Mouse (Mus musculus): ENCODE results near the gene Tent4a. TPM values are rescaled to one million over a fixed set of nuclear protein-coding genes. Genes with fewer than 3 reads are reported as not detected.

Gene Tent4a
- polyA plus RNA-seq, 1 experiment from 2014 or later = 6.2 TPM

DNA sequence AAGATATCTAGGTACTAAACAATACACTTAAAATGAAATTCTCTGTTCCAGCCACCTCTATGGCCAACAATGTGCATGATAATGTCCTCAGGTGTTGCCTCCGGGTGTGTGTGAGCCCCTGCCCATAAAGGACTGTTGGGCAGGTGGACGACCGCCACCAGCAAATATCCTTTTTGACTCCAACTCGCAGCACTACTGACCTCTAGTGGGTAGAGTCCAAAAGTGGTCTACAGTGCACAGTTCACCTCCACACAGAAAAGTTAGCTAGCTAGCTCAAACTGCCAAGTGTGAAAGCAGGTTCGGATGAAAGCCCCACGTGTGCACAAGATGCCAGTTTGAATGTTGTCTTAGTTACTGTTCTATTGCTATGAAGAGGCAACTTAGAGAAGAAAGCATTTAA, 49.1 kb downstream of the Tent4a start:
- ATAC-seq (replicated peaks; ENCODE audit: low FRiP score) (0 out of 2 replicates have a peak, but pooled peaks have one; percentile 37), DNase-seq (ENCODE audit: low spot score) (no peak)
- H3K36me3 ChIP-seq (ENCODE audit: control insufficient read depth, insufficient read depth, low read length) = no peaks in the 10 kb centered on the region
- peaks cover 65% of the 10 kb centered on the region for H3K27me3 ChIP-seq (replicated peaks; ENCODE audit: control insufficient read depth, insufficient read depth, low read length)
- H3K27ac ChIP-seq (ENCODE audit: low read depth, low read length) = no peak overlapping the region
- H3K4me1 ChIP-seq (replicated peaks; ENCODE audit: control insufficient read depth, insufficient read depth, low read length) = 0 out of 2 replicates have a peak, but pooled peaks cover 3% of the 10 kb centered on the region
- no peak overlapping the region for H3K9ac ChIP-seq (ENCODE audit: low read depth, low read length)
- H3K4me3 ChIP-seq (ENCODE audit: low read depth, low read length) = no peak overlapping the region
- no peak overlapping the region for H3K4me2 ChIP-seq
- 20% methylated on average over 6 of the region's 6 CpGs for WGBS
- H3K9me3 ChIP-seq (ENCODE audit: control insufficient read depth, low read length) = no peaks in the 10 kb centered on the region

DNA sequence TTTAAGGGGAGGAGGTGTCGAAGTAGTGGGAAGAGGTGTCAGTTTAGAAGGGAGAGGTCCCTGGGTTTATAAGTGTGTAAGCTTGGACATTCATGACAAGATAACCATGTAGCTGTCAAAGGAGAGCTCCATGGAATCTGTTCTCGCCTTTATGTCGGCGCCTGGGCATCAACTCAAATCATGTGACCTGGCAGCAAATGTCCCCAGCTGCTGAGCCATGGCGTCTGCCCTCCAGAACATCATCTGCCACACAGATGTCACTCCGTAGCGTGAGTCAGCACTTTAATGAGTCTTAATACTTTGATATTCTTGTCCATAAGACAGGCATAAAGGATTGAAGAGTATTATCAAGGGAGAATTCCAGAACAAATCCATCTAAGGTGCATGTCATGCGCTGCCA, 51.7 kb downstream of the Tent4a start:
- H3K4me1 ChIP-seq (replicated peaks; ENCODE audit: control insufficient read depth, insufficient read depth, low read length) = no peaks in the 10 kb centered on the region
- no peaks in the 10 kb centered on the region for H3K9me3 ChIP-seq (ENCODE audit: control insufficient read depth, low read length)
- no peaks in the 10 kb centered on the region for H3K36me3 ChIP-seq (ENCODE audit: control insufficient read depth, insufficient read depth, low read length)
- WGBS = 47% methylated on average over 8 of the region's 8 CpGs
- ATAC-seq (replicated peaks; ENCODE audit: low FRiP score) (no peak), DNase-seq (ENCODE audit: low spot score) (no peak)
- H3K9ac ChIP-seq (ENCODE audit: low read depth, low read length) = no peak overlapping the region
- no peak overlapping the region for H3K4me2 ChIP-seq
- peaks cover 53% of the 10 kb centered on the region for H3K27me3 ChIP-seq (replicated peaks; ENCODE audit: control insufficient read depth, insufficient read depth, low read length)
- H3K27ac ChIP-seq (ENCODE audit: low read depth, low read length) = no peak overlapping the region
- H3K4me3 ChIP-seq (ENCODE audit: low read depth, low read length) = no peak overlapping the region

DNA sequence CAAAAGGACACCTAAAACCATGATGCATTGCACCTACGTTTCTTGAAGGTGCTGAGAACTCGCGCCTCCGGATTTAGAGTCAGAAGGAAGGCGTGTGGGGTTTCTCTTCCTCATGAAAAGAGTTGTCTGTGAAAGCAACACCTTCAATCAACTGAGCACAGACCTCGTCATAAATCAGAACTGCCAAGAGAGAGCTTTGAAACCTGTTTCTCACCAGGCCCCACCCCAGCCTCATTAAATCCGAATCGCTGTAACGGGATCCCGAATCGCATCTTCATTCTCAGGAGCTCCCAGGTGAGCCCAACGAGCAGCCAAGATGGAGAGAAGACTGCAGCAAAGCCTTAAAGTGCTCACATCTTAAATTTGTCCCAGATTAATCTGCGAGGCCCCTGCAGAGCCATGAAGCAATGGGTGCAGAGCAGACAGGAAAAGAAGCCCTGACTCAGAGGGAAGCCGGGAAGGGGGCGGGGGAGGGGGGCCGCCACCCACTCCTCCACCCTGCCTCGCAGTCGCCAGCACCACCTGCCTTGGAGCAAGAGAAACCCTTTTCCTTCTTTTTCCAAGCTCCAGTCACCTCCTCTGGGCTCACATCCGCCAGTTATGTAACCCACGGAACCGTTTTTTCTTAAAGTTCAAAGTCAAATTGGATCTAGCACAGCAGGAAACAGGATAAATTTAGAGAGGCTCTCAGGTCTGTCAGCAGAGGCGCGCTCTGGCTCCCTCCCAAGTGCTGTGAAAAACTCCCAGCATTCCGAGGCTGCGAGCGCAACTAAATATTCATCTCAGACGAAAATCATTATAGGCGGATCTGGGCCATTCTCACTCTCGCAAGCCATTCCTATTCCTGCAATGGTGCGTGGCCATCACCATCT, 52.5 kb downstream of the Tent4a start:
- Histone ChIP-seq H3K4me2 (peak overlapping the region; percentile 57), H3K9me3 (ENCODE audit: control insufficient read depth, low read length) (no peaks in the 10 kb centered on the region), H3K27ac (ENCODE audit: low read depth, low read length) (no peak overlapping the region), H3K36me3 (ENCODE audit: control insufficient read depth, insufficient read depth, low read length) (no peaks in the 10 kb centered on the region), H3K27me3 (replicated peaks; ENCODE audit: control insufficient read depth, insufficient read depth, low read length) (peaks cover 45% of the 10 kb centered on the region), H3K9ac (ENCODE audit: low read depth, low read length) (no peak overlapping the region), H3K4me3 (ENCODE audit: low read depth, low read length) (peak overlapping the region; percentile 23; the same call in 1 of the 2 replicates), H3K4me1 (replicated peaks; ENCODE audit: control insufficient read depth, insufficient read depth, low read length) (no peaks in the 10 kb centered on the region)
- ATAC-seq (replicated peaks; ENCODE audit: low FRiP score) = no peak
- no peak for DNase-seq (ENCODE audit: low spot score)
- WGBS = 5% methylated on average over 30 of the region's 30 CpGs

DNA sequence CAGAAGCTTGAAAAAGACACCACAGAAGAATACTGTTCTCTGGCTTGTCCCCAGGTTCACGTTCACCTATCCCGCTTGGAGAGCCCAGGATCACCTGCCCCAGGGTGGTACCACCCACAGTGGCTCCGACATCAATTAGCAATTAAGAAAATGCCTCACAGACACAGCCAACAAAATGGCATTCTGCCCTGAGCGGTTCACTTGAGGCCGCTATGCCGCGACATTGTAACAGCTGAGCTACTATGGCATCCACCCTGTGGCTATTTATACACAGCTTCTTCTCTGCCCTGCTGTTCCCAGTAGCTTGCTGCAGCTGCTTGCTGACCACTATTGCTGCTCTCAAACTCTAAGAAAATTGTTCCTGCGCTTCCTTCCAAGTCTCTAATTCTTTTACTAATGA, 53.4 kb downstream of the Tent4a start:
- H3K4me1 ChIP-seq (replicated peaks; ENCODE audit: control insufficient read depth, insufficient read depth, low read length) = no peaks in the 10 kb centered on the region
- peaks cover 40% of the 10 kb centered on the region for H3K27me3 ChIP-seq (replicated peaks; ENCODE audit: control insufficient read depth, insufficient read depth, low read length)
- no peaks in the 10 kb centered on the region for H3K9me3 ChIP-seq (ENCODE audit: control insufficient read depth, low read length)
- no peak for DNase-seq (ENCODE audit: low spot score)
- H3K36me3 ChIP-seq (ENCODE audit: control insufficient read depth, insufficient read depth, low read length) = no peaks in the 10 kb centered on the region
- ATAC-seq (replicated peaks; ENCODE audit: low FRiP score) = no peak
- H3K27ac ChIP-seq (ENCODE audit: low read depth, low read length) = no peak overlapping the region
- H3K9ac ChIP-seq (ENCODE audit: low read depth, low read length) = no peak overlapping the region
- no peak overlapping the region for H3K4me2 ChIP-seq
- WGBS = 11% methylated on average over 8 of the region's 8 CpGs
- H3K4me3 ChIP-seq (ENCODE audit: low read depth, low read length) = no peak overlapping the region

- peaks cover 40% of the 10 kb centered on the region for H3K27me3 ChIP-seq (replicated peaks; ENCODE audit: control insufficient read depth, insufficient read depth, low read length)
Measured at GRCm38 (mm10) chr13:69479906-69480305, 54.5 kb downstream of the Tent4a start.

DNA sequence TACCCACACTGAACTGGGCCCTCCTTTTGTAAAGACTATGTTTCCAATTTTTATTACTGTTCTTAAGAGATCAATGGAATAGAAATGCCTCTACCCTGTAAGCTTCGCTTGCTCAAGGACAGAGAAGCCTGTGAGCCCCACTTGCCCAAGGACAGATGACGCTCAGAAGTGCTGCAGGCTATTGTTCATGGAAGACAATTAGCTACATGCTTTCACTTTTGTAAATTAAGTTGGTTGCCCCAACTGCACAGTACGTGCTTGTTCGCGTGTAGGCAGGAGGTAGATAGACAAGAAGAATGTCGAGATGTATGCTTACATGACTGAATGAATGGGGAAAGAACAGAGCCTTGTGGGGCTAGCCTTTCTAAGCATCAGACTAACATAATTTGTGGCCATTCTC, 55.7 kb downstream of the Tent4a start:
- no peak for ATAC-seq (replicated peaks; ENCODE audit: low FRiP score)
- 84% methylated on average over 6 of the region's 6 CpGs for WGBS
- no peak overlapping the region for H3K9ac ChIP-seq (ENCODE audit: low read depth, low read length)
- no peaks in the 10 kb centered on the region for H3K36me3 ChIP-seq (ENCODE audit: control insufficient read depth, insufficient read depth, low read length)
- no peak overlapping the region for H3K4me2 ChIP-seq
- DNase-seq (ENCODE audit: low spot score) = no peak
- H3K27ac ChIP-seq (ENCODE audit: low read depth, low read length) = no peak overlapping the region
- H3K9me3 ChIP-seq (ENCODE audit: control insufficient read depth, low read length) = no peaks in the 10 kb centered on the region
- H3K4me3 ChIP-seq (ENCODE audit: low read depth, low read length) = no peak overlapping the region
- peaks cover 36% of the 10 kb centered on the region for H3K27me3 ChIP-seq (replicated peaks; ENCODE audit: control insufficient read depth, insufficient read depth, low read length)
- no peaks in the 10 kb centered on the region for H3K4me1 ChIP-seq (replicated peaks; ENCODE audit: control insufficient read depth, insufficient read depth, low read length)

More at GRCm38 (mm10) chr13:69479906-69480305, 54.5 kb downstream of the Tent4a start:
- Histone ChIP-seq H3K4me1 (replicated peaks; ENCODE audit: control insufficient read depth, insufficient read depth, low read length) (no peaks in the 10 kb centered on the region), H3K27ac (ENCODE audit: low read depth, low read length) (no peak overlapping the region), H3K4me3 (ENCODE audit: low read depth, low read length) (no peak overlapping the region), H3K9ac (ENCODE audit: low read depth, low read length) (no peak overlapping the region), H3K4me2 (no peak overlapping the region), H3K36me3 (ENCODE audit: control insufficient read depth, insufficient read depth, low read length) (no peaks in the 10 kb centered on the region), H3K9me3 (ENCODE audit: control insufficient read depth, low read length) (no peaks in the 10 kb centered on the region)
- WGBS = 58% methylated on average over 2 of the region's 2 CpGs
- ATAC-seq (replicated peaks; ENCODE audit: low FRiP score) = no peak
- no peak for DNase-seq (ENCODE audit: low spot score)

- no peaks in the 10 kb centered on the region for H3K9me3 ChIP-seq (ENCODE audit: control insufficient read depth, low read length)
- WGBS = 45% methylated on average over 17 of the region's 17 CpGs
- H3K36me3 ChIP-seq (ENCODE audit: control insufficient read depth, insufficient read depth, low read length) = no peaks in the 10 kb centered on the region
- H3K9ac ChIP-seq (ENCODE audit: low read depth, low read length) = no peak overlapping the region
- ATAC-seq (replicated peaks; ENCODE audit: low FRiP score) = no peak
- H3K4me3 ChIP-seq (ENCODE audit: low read depth, low read length) = no peak overlapping the region
- H3K27me3 ChIP-seq (replicated peaks; ENCODE audit: control insufficient read depth, insufficient read depth, low read length) = no peaks in the 10 kb centered on the region
- H3K27ac ChIP-seq (ENCODE audit: low read depth, low read length) = no peak overlapping the region
- DNase-seq (ENCODE audit: low spot score) = no peak
- H3K4me2 ChIP-seq = no peak overlapping the region
- no peaks in the 10 kb centered on the region for H3K4me1 ChIP-seq (replicated peaks; ENCODE audit: control insufficient read depth, insufficient read depth, low read length)
Measured at GRCm38 (mm10) chr13:69460635-69461465, 73.6 kb downstream of the Tent4a start.

DNA sequence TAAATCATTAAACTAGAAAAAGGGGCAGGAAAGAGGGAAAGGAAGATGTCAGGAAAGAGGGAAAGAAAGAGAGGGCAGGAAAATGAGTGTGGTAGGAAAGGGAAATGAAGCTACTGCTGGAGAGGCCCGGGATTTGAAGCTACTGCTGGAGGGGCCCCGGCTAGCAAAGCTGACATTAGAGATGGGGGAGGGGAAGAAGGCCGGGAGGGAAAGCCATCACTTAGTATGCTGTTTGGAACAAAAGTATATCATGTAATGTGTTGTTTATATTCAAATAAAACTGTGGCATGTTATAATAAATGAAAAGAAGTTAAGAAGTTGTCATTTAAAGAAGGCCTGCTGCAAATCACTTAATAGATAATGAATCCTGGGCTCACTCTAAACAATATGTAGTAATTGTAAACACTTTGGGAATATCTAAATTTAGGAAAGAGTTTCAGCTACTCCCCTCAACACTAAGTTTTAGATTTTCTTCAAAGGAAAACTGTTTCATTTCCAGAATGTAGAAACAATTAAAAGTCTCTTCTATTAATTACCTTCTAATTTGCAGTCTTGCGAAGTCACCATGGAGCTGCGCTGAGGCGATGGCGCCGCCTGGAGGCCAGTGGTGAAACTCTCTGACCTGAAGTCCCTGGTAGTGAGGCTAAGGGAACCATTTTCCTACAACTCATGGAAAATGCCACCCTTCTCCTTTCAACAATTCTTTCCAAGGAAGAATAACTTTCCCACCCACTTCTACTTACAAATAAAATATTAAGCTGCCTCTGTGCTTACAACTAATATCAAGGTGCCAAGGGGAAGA, 74.6 kb downstream of the Tent4a start:
- Histone ChIP-seq H3K27me3 (replicated peaks; ENCODE audit: control insufficient read depth, insufficient read depth, low read length) (no peaks in the 10 kb centered on the region), H3K4me1 (replicated peaks; ENCODE audit: control insufficient read depth, insufficient read depth, low read length) (no peaks in the 10 kb centered on the region), H3K9ac (ENCODE audit: low read depth, low read length) (no peak overlapping the region), H3K36me3 (ENCODE audit: control insufficient read depth, insufficient read depth, low read length) (no peaks in the 10 kb centered on the region), H3K4me3 (ENCODE audit: low read depth, low read length) (no peak overlapping the region), H3K9me3 (ENCODE audit: control insufficient read depth, low read length) (no peaks in the 10 kb centered on the region), H3K27ac (ENCODE audit: low read depth, low read length) (no peak overlapping the region), H3K4me2 (no peak overlapping the region)
- DNase-seq (ENCODE audit: low spot score) = no peak
- ATAC-seq (replicated peaks; ENCODE audit: low FRiP score) = no peak
- 16% methylated on average over 8 of the region's 8 CpGs for WGBS
